In genomic region chr2:77073930-77074329, GRCm38 (mm10) we compare ENCODE assay signal across 12 mouse cellular contexts.
A peak's percentile ranks its signal among the peaks of the same experiment; 100 is the strongest.
DNase-seq lines count a peak whose midpoint lies in the region; ATAC-seq lines count a peak whose summit lies in the region.
"Had no signal": no experiment of that assay in that cellular context is flagged by ENCODE, and none has a peak within 500 bp of the region (broad histone marks: within the 10 kb centered on the region; RNA-seq: fewer than 3 reads in every experiment).

No protein-coding gene starts in this region.

- no peak for ATAC-seq in kidney, embryonic 15.5 days (replicated peaks; ENCODE audit: low FRiP score)

- H3K27me3 ChIP-seq in kidney, embryonic 15.5 days = no peaks in the 10 kb centered on the region

- no peak overlapping the region for H3K27ac ChIP-seq in kidney, embryonic 15.5 days
- H3K27ac ChIP-seq: liver, embryonic 14.5 days had no signal

- no peak overlapping the region for H3K4me3 ChIP-seq in kidney, embryonic 15.5 days (replicated peaks)
- H3K4me3 ChIP-seq: erythroblast, embryonic 14.5 days had no signal

- DNase-seq in adrenal gland, postnatal 10 days = peak; percentile 11
- DNase-seq in adrenal gland, postnatal 14 days = no peak
- peak; percentile 52 for DNase-seq in kidney, adult 18-20 months
- peak; percentile 10 for DNase-seq in cerebellum, adult 8-10 months
- peak; percentile 34 for DNase-seq in lung, postnatal 14 days
- no peak for DNase-seq in embryo, embryonic 10.5 days (ENCODE audit: low spot score)
- DNase-seq in urinary bladder, postnatal 10 days (ENCODE audit: low spot score) = no peak
- DNase-seq: B cell, adult 2 months; thymus, adult 18-20 months had no signal

- H3K9me3 ChIP-seq in kidney, embryonic 15.5 days (replicated peaks) = no peaks in the 10 kb centered on the region

- no peak overlapping the region for H3K9ac ChIP-seq in kidney, embryonic 15.5 days
- H3K9ac ChIP-seq: liver, embryonic 14.5 days had no signal

- H3K4me1 ChIP-seq in kidney, embryonic 15.5 days = no peaks in the 10 kb centered on the region

- no peak overlapping the region for H3K4me2 ChIP-seq in kidney, embryonic 15.5 days

- 71% methylated on average over 5 of the region's 5 CpGs for WGBS in kidney, embryonic 15.5 days

- H3K36me3 ChIP-seq in kidney, embryonic 15.5 days = no peaks in the 10 kb centered on the region

Comparison
In these comparisons a context has a peak if more than half of its experiments do, and no peak if none do; other contexts are left out.
1. DNase-seq: peak in adrenal gland, postnatal 10 days (single experiment), kidney, adult 18-20 months (single experiment), cerebellum, adult 8-10 months (single experiment) and lung, postnatal 14 days (single experiment); none in adrenal gland, postnatal 14 days (single experiment), embryo, embryonic 10.5 days (single experiment) and urinary bladder, postnatal 10 days (single experiment).